Mouse (Mus musculus): ENCODE data around the gene Zdhhc6. TPM values are rescaled to one million over a fixed set of nuclear protein-coding genes. Genes with fewer than 3 reads are reported as not detected.
A peak's percentile ranks its signal among the peaks of the same experiment; 100 is the strongest.

Gene Zdhhc6
- polyA plus RNA-seq, 1 experiment from 2014 or later, result 106 TPM

DNA sequence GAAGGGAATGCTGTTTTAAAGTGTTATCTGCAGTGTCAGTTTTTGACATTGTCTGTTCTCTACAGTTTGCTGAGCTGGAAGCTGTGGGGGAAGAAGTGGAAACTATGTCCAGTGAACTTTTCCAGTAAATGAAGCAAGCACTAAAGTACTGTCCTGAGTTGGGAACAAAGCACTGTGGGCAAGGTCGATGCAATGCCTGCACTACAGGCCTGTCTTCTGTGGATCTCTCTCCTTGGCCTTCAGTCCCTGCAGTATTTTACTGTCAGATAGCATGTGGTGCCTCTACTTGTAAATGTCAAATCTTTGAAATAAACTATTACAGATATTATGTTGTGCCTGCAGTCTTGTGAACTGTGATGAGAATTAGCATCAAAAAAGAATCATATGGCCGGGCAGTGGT, 19.5 kb downstream of the Zdhhc6 start:
- Histone ChIP-seq H3K27me3 (ENCODE audit: insufficient read depth, poor library complexity, severe bottlenecking) (no peaks in the 10 kb centered on the region), H3K9me3 (no peaks in the 10 kb centered on the region), H3K27ac (no peak overlapping the region), H3K4me1 (replicated peaks) (no peaks in the 10 kb centered on the region), H3K4me3 (no peak overlapping the region), H3K36me3 (peaks cover 68% of the 10 kb centered on the region)
- DNase-seq (ENCODE audit: low spot score), result no peak
- 95% methylated on average over 2 of the region's 2 CpGs for WGBS

DNA sequence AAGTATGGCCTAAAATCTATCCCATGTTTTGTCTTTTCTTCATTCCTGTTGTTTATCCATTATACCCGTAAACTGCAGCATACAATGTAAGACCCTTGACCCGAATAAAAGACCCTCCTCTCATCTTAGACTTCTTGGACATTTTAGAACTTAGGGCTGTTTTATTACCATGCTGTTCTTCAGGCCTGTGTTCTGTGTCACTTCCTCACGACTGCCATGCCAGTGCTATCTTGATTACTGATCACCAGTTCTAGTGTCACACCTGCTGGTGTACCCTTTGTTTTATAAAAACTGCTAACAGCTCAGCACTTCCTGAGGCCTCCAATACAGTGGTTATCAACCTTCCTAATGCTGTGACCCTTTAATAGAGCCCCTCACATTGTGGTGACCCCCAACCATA, 20.3 kb downstream of the Zdhhc6 start:
- Histone ChIP-seq H3K4me3 (no peak overlapping the region), H3K27me3 (ENCODE audit: insufficient read depth, poor library complexity, severe bottlenecking) (no peaks in the 10 kb centered on the region), H3K4me1 (replicated peaks) (no peaks in the 10 kb centered on the region), H3K27ac (no peak overlapping the region), H3K9me3 (no peaks in the 10 kb centered on the region), H3K36me3 (peaks cover 60% of the 10 kb centered on the region)
- DNase-seq (ENCODE audit: low spot score), result no peak
- WGBS, result 92% methylated on average over 3 of the region's 3 CpGs

DNA sequence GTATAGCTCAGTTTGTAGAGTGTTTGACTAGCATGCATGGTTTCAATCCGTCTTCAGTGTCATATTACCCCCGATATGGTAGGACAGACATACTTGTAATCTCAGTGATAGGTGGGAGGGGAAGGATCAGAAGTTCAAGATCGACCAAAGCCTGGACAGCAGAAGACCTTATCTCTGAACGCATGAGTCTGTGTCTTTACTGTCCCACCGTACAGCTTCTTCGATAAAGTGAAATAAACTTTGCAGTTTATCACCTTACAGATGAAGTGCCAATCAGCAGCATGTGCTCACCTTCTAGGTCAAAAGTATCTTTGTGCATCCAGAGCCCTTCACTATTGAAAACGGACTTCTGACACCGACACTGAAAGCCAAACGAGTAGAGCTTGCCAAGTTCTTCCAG, 20.8 kb downstream of the Zdhhc6 start:
- peaks cover 55% of the 10 kb centered on the region for H3K36me3 ChIP-seq
- 94% methylated on average over 9 of the region's 9 CpGs for WGBS
- no peaks in the 10 kb centered on the region for H3K9me3 ChIP-seq
- H3K4me1 ChIP-seq (replicated peaks), result no peaks in the 10 kb centered on the region
- H3K27me3 ChIP-seq (ENCODE audit: insufficient read depth, poor library complexity, severe bottlenecking), result no peaks in the 10 kb centered on the region
- no peak overlapping the region for H3K27ac ChIP-seq
- no peak for DNase-seq (ENCODE audit: low spot score)
- no peak overlapping the region for H3K4me3 ChIP-seq

DNA sequence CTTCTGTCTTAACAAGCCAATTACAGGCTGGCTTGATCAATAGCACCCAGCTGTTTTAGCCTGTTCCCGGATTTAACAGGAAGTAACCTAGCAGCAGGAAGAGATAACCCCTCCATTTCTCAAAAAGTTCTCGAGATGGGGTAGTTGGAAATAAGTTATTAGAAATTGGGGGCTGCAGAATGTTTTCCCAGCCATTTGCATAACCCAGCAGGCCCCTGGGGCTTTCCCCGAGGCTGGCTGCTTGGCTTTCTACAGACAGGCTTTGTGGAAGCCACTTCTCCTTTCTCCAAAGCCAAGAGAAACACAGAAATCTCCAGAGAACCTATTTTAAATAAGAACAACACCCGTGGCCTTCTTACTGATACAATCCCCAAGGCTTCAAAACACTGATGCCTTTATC, 22.7 kb downstream of the Zdhhc6 start:
- Histone ChIP-seq H3K27me3 (ENCODE audit: insufficient read depth, poor library complexity, severe bottlenecking) (no peaks in the 10 kb centered on the region), H3K36me3 (peaks cover 52% of the 10 kb centered on the region), H3K27ac (no peak overlapping the region), H3K4me1 (replicated peaks) (no peaks in the 10 kb centered on the region), H3K9me3 (no peaks in the 10 kb centered on the region), H3K4me3 (no peak overlapping the region)
- WGBS, result 35% methylated on average over 4 of the region's 4 CpGs
- peak; percentile 3 for DNase-seq (ENCODE audit: low spot score)

DNA sequence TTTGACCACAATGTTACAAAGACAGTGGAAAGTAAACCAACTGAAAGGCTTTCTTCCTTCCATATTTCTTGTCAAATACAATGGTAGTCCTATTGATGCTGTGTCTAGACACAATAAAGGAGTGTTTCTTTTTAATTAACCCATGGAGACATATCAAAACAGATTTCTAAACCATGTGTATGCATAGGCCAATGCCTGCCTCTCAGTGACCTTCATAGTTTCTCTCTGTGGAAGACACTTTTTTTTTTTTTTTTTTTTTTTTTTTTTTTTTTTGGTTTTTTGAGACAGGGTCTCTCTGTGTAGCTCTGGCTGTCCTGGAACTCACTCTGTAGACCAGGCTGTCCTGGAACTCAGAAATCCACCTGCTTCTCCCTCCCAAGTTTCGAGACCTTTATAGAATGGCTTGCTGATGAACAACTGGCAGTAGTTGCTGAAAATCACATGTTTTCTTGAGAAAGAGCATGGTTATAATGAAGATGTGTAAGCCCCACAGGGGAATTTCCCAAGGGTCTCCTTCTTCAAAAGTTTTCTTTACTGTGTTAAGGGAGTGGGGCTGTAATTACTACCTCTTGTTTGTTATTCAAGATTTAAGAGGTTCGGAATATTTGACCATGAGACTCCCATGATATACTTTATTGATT, 23.5 kb downstream of the Zdhhc6 start:
- H3K27ac ChIP-seq, result no peak overlapping the region
- H3K4me3 ChIP-seq, result no peak overlapping the region
- no peaks in the 10 kb centered on the region for H3K9me3 ChIP-seq
- no peaks in the 10 kb centered on the region for H3K4me1 ChIP-seq (replicated peaks)
- DNase-seq (ENCODE audit: low spot score), result no peak
- peaks cover 51% of the 10 kb centered on the region for H3K36me3 ChIP-seq
- 87% methylated on average over 2 of the region's 2 CpGs for WGBS
- H3K27me3 ChIP-seq (ENCODE audit: insufficient read depth, poor library complexity, severe bottlenecking), result no peaks in the 10 kb centered on the region

DNA sequence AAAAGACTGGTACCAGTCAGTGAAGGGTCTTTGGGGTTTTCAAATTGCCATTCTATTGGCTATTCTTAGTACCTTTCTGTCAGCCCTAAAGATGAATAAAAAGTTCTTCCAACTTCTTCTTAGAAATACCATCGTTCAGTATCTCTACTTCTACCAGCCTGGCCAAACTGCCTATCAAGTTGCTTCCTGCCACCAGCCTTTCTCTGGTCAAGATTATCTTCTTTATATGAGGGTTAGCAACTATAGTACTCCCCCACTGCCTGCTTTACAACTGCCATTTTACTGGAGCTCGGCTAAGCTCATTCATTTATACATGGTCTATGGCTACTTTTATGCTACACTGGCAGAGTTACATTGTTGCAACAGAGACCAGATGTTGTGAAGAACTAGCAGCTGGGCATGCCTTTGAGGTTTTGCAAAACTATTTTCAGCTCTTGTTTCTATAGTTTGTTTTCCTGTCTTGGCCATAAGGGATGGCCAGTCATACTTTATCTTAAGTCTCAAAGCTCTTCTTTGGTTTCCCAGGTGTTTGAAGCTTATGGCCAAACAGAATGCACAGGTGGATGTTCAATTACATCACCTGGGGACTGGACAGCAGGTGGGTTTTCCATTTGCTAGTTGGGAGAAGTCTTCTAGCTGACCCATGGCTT, 25.1 kb downstream of the Zdhhc6 start:
- Histone ChIP-seq H3K27me3 (ENCODE audit: insufficient read depth, poor library complexity, severe bottlenecking) (no peaks in the 10 kb centered on the region), H3K27ac (no peak overlapping the region), H3K9me3 (no peaks in the 10 kb centered on the region), H3K36me3 (peaks cover 39% of the 10 kb centered on the region), H3K4me3 (no peak overlapping the region), H3K4me1 (replicated peaks) (no peaks in the 10 kb centered on the region)
- 91% methylated on average over 2 of the region's 2 CpGs for WGBS
- DNase-seq (ENCODE audit: low spot score), result no peak

DNA sequence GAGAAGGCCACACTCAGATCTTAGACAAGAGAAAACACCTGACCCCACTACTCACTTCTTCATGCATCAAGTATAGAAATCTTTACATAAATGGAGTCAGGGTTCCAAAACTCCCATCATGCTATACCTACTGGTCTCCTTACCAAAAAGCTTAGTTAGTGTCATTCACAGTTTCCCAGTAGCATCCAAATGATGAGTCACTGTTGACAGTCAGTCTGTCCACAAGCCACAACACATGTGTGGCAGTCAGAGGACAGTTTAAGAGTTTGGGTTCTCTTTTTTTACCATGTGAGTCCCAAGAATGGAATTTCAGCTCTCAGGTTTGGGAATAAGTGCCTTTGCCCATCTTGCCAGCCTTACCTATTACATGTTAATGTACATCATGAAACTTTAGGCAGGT, 26.9 kb downstream of the Zdhhc6 start:
- Histone ChIP-seq H3K4me3 (no peak overlapping the region), H3K27ac (no peak overlapping the region), H3K4me1 (replicated peaks) (no peaks in the 10 kb centered on the region), H3K36me3 (peaks cover 34% of the 10 kb centered on the region), H3K9me3 (no peaks in the 10 kb centered on the region), H3K27me3 (ENCODE audit: insufficient read depth, poor library complexity, severe bottlenecking) (no peaks in the 10 kb centered on the region)
- no peak for DNase-seq (ENCODE audit: low spot score)

DNA sequence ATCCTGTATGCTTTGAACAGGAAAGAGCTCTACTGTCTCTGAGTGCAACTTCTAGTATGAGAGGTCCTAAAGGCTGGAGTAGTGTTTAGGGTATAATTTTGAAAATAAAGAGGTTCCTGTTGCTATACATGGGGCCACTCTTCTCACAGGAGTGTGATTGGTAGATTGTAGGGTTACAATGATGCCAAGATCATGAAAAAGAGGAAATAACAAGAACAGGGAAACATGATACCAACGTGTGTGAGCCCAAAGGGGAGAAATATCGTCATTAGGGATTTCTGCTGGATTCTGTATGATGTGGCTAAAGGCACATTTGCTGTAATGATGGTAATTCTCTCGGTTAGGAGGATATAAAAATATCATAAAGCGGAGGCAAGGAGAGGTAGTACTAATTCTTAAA, 29.8 kb downstream of the Zdhhc6 start:
- Histone ChIP-seq H3K4me1 (replicated peaks) (no peaks in the 10 kb centered on the region), H3K36me3 (peaks cover 39% of the 10 kb centered on the region), H3K27me3 (ENCODE audit: insufficient read depth, poor library complexity, severe bottlenecking) (no peaks in the 10 kb centered on the region), H3K4me3 (no peak overlapping the region), H3K27ac (no peak overlapping the region), H3K9me3 (no peaks in the 10 kb centered on the region)
- no peak for DNase-seq (ENCODE audit: low spot score)
- WGBS, result 90% methylated on average over 4 of the region's 4 CpGs

DNA sequence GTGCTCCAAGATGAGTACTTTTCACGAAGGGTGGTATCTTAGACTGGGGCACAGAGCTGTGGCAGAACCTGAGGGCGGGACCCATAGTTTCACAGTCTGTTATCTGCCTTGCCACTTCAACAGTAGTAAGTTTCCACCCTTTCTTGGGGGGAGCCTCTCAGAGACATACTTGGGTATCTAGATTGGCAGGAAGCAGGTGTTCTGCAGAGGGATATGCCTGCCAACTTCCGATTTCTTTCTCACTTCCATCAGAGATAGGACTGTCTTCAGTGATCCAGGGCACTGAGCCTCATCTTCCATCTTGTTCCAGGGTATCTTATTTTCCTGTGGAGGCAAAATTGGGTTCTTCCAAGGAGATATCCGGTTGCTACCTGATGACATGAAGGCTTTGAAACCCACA, 31.7 kb downstream of the Zdhhc6 start:
- 93% methylated on average over 4 of the region's 4 CpGs for WGBS

DNA sequence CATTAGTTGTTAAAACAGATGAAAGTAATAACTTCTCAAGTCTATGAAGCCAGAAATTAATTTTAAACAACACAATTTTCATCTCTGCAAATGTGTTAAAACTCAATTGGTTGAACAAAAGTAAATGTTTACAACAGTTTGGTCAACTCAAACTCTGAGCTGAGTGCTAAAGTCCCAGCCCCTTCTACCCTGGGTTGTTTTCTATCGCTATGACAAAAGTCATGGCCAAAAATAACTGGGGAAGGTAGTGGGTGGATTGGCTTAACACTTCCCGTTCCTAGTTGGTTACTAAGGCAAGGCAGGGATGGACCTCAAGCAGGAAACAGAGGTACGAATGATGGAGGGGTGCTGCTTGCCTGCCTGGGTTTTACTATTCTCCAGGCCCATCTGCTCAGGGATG, 39.1 kb downstream of the Zdhhc6 start:
- Histone ChIP-seq H3K27ac (no peak overlapping the region), H3K36me3 (peaks cover 12% of the 10 kb centered on the region; the same call in 1 of the 2 replicates), H3K9me3 (no peaks in the 10 kb centered on the region), H3K4me3 (no peak overlapping the region), H3K27me3 (ENCODE audit: insufficient read depth, poor library complexity, severe bottlenecking) (no peaks in the 10 kb centered on the region), H3K4me1 (replicated peaks) (no peaks in the 10 kb centered on the region)
- 93% methylated on average over 3 of the region's 3 CpGs for WGBS
- no peak for DNase-seq (ENCODE audit: low spot score)

More for the DNA sequence above, 31.7 kb downstream of the Zdhhc6 start:
- Histone ChIP-seq H3K4me3 (no peak overlapping the region), H3K27ac (no peak overlapping the region), H3K4me1 (replicated peaks) (no peaks in the 10 kb centered on the region), H3K36me3 (peaks cover 39% of the 10 kb centered on the region), H3K9me3 (no peaks in the 10 kb centered on the region), H3K27me3 (ENCODE audit: insufficient read depth, poor library complexity, severe bottlenecking) (no peaks in the 10 kb centered on the region)
- no peak for DNase-seq (ENCODE audit: low spot score)

DNA sequence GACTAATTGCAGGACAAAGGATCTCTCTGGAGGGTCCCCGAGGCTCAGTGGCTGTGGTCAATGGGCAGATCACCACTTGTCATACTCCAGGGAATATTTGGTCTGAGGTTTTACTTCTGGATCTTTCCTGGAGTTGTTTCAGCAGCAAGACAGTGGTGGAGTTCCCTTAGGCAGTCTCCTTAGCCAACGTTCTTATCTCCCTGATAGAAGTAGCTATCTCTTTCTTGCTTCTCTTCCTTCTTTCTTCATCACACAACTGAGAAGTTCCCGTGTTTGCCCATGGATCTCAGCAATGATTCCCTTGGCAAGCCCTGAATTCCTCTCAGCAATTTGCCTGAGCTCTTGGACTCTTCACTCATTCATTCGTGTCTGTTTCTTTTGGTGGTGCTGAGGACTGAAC, 39.7 kb downstream of the Zdhhc6 start:
- no peaks in the 10 kb centered on the region for H3K27me3 ChIP-seq (ENCODE audit: insufficient read depth, poor library complexity, severe bottlenecking)
- no peak overlapping the region for H3K4me3 ChIP-seq
- H3K9me3 ChIP-seq, result no peaks in the 10 kb centered on the region
- no peak for DNase-seq (ENCODE audit: low spot score)
- no peak overlapping the region for H3K27ac ChIP-seq
- peaks cover 6% of the 10 kb centered on the region for H3K4me1 ChIP-seq (replicated peaks)
- 85% methylated on average over 4 of the region's 4 CpGs for WGBS
- H3K36me3 ChIP-seq, result peaks cover 9% of the 10 kb centered on the region; the same call in 1 of the 2 replicates

DNA sequence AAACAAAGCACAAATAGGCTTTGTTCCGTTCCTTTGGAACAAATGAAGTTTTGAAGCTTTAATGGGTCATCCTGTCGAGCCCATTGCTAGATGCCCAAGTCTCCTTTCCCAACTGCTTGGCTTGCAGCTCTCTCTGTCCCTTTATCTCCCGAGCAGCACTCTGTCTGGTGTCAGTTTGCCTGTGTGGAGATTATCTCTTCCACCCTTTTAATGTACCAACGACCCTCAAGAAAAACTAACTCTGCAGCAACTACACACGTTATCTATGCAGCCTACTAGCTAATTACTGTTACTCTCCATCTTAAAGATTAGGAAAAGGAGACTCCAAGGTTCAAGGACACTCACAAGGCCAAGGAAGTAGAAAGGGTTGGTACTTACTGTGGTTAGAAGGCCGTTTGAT, 42.5 kb downstream of the Zdhhc6 start:
- 83% methylated on average over 6 of the region's 6 CpGs for WGBS
- no peaks in the 10 kb centered on the region for H3K27me3 ChIP-seq (ENCODE audit: insufficient read depth, poor library complexity, severe bottlenecking)
- H3K4me1 ChIP-seq (replicated peaks), result peaks cover 17% of the 10 kb centered on the region
- H3K9me3 ChIP-seq, result no peaks in the 10 kb centered on the region
- no peak overlapping the region for H3K4me3 ChIP-seq
- no peak for DNase-seq (ENCODE audit: low spot score)
- no peaks in the 10 kb centered on the region for H3K36me3 ChIP-seq
- no peak overlapping the region for H3K27ac ChIP-seq

DNA sequence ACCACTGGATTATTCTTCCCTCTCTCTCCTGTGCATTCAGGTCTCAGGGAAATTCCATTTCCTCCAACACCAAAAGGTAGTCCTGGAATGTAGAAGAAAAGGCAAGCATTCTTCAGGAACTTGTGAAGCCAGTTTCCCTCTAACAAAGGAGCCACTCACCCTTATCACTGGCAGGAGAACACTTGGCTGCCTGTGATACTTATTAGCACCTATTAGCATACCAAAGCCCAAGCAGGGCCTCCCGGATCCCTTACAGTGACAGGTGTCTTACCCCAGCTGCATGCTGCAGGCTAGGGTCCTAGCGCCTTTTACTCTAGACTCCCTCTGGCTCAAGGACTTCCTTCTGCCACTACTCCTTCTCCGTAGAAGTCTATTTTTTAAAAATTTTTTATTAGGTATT, 44.4 kb downstream of the Zdhhc6 start:
- H3K9me3 ChIP-seq, result no peaks in the 10 kb centered on the region
- H3K27ac ChIP-seq, result no peak overlapping the region
- WGBS, result 28% methylated on average over 3 of the region's 3 CpGs
- no peaks in the 10 kb centered on the region for H3K27me3 ChIP-seq (ENCODE audit: insufficient read depth, poor library complexity, severe bottlenecking)
- DNase-seq (ENCODE audit: low spot score), result peak; percentile 5
- no peaks in the 10 kb centered on the region for H3K36me3 ChIP-seq
- H3K4me1 ChIP-seq (replicated peaks), result peaks cover 17% of the 10 kb centered on the region
- H3K4me3 ChIP-seq, result no peak overlapping the region

DNA sequence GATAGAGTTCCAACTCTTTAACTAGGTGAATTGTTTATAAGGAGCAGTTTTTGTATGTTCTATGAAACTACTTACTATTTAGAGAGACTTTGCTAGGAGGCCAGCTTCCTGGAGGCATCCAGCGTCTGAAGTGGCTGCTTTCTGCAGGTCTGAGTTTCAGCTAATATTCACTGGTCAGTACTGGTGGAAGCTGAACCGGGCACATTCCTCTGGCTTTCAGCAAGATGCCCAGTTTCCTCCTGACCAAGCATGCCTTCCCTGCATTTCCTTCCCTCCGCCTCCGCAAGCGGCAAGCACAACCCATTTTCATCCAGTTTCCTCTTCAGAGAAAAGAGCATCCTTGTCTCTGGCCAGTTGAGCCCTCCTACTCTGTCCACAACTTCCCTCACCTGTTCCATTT, 46.8 kb downstream of the Zdhhc6 start:
- no peaks in the 10 kb centered on the region for H3K27me3 ChIP-seq (ENCODE audit: insufficient read depth, poor library complexity, severe bottlenecking)

More for the DNA sequence above, 46.8 kb downstream of the Zdhhc6 start:
- 86% methylated on average over 5 of the region's 5 CpGs for WGBS
- Histone ChIP-seq H3K4me1 (replicated peaks) (peaks cover 17% of the 10 kb centered on the region), H3K27ac (no peak overlapping the region), H3K36me3 (no peaks in the 10 kb centered on the region), H3K4me3 (no peak overlapping the region), H3K9me3 (no peaks in the 10 kb centered on the region)
- no peak for DNase-seq (ENCODE audit: low spot score)
